Mouse (Mus musculus) bone marrow, adult 2 months (tissue): ENCODE results near the gene Galnt17. TPM values are rescaled to one million over a fixed set of nuclear protein-coding genes. Genes with fewer than 3 reads are reported as not detected.
A peak's percentile ranks its signal among the peaks of the same experiment; 100 is the strongest.

Experiments used
- H3K27ac ChIP-seq: fragments of 200-500 bp; 2 replicates; pipeline ENCODE4 v1.5.1; 2012; ENCODE audit warnings: low read depth, mild to moderate bottlenecking, control low read depth, inconsistent platforms, low read length; ENCODE audit not compliant: control insufficient read depth, poor library complexity, insufficient read depth
- H3K4me1 ChIP-seq: fragments of 200-500 bp; 2 replicates; pipeline ENCODE4 v1.6.1; 2011; ENCODE audit warnings: low read length; ENCODE audit not compliant: control insufficient read depth, insufficient read depth
- H3K4me3 ChIP-seq: fragments of 200-500 bp; replicated peaks from 2 replicates; pipeline ENCODE3; 2011; ENCODE audit warnings: mild to moderate bottlenecking, low read depth, low read length, control low read depth; ENCODE audit not compliant: control insufficient read depth
- CTCF ChIP-seq: fragments of 200-500 bp; IDR thresholded peaks from 2 replicates; pipeline ENCODE4 v1.5.1; 2011; ENCODE audit warnings: low read length, control low read depth; ENCODE audit not compliant: control insufficient read depth, insufficient read depth
- POLR2A ChIP-seq: fragments of 200-500 bp; IDR thresholded peaks from 2 replicates; pipeline ENCODE4 v1.6.1; 2011; ENCODE audit warnings: low read depth, mild to moderate bottlenecking, control low read depth, low read length, borderline replicate concordance; ENCODE audit not compliant: control insufficient read depth
- WGBS: fragments of 180-500 bp; shearing (Covaris S2); methylation state at CpG from one replicate; pipeline ENCODE4 v1.1.7; 2018; 5-methylcytosine and 5-hydroxymethylcytosine counted together
- polyA plus RNA-seq: library from polyadenylated mRNA; stranded (reverse); fragments of >200 nt; gene quantifications from 2 replicates; pipeline ENCODE4 v1.2.4, GENCODE M21; 2011; ENCODE audit warnings: low replicate concordance; ENCODE audit not compliant: missing spikeins, insufficient read depth, insufficient read length

The Galnt17 gene
- polyA plus RNA-seq, 1 experiment: 1.5 TPM

DNA sequence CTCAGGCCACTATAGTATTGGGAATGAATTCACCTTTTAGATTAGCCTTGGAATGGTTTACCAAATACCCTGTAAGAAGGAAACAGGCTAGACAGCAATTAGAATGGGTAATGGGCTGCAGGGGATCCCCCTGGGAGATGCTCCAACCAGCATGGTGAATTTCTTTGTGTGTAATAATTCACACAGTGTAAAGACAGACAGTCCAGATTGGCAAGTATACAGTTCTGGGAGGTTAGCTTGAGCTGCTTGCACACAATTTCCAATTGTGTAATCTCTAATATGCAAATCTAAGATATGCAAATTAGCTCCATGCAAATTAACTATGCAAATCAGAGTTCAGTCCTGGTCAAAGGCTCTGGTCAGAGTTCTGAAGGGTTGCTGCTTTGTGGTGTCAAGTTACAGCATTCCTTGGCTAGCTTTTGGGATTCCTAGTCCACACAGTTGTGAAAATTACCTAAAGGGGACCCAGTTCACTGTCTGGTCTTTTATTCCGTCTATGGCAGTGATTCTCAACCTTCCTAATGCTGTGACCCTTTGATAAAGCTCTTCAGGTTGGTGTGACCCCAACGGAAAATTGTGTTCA, 384.0 kb downstream of the Galnt17 start:
- no peak overlapping the region for H3K4me3 ChIP-seq
- H3K27ac ChIP-seq: no peak overlapping the region
- H3K4me1 ChIP-seq: no peaks in the 10 kb centered on the region
- TF ChIP-seq POLR2A: no peak
- 32% methylated on average over 2 of the region's 2 CpGs for WGBS

DNA sequence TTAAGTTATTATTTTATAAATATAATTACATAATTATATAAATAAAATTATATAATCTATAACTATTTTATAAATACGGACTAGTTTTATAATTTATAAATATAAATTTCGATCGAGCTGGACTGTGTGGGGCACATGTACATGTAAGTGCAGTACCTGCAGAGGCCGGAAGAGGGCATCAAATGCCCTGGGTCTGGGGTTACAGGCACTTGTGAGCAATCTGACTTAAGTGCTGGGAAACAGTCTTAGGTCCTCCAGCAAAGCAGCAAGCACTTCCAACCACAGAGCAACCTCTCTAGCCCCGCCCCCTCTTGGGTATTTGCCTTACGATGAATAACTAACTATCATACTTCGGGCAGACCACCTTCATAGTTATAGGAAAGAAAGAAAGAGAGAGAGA, 388.3 kb downstream of the Galnt17 start:
- 76% methylated on average over 7 of the region's 7 CpGs for WGBS
- Histone ChIP-seq H3K4me3 (no peak overlapping the region), H3K4me1 (no peaks in the 10 kb centered on the region), H3K27ac (no peak overlapping the region)
- TF ChIP-seq CTCF (no peak), POLR2A (no peak)

DNA sequence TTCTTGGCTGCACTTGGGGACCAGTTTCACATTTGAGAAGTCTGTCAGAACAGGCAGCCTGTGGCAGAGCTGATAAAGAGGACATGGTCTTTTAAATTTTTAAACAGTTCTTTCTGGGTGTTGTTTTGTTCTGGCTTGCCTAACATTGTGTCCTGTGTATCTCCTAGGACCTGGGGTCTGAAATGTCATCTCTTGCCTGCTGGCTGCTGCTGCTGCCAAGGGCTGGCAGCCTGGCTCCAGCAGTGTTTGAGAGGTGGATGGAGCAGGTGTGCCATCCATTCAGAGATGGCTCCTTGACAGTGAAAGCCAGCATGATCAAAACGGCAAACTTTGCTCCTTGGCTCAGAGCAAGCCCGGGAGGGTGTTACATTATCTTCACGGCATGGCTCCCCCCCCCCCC, 393.7 kb downstream of the Galnt17 start:
- TF ChIP-seq POLR2A (no peak), CTCF (no peak)
- 80% methylated on average over 3 of the region's 3 CpGs for WGBS

DNA sequence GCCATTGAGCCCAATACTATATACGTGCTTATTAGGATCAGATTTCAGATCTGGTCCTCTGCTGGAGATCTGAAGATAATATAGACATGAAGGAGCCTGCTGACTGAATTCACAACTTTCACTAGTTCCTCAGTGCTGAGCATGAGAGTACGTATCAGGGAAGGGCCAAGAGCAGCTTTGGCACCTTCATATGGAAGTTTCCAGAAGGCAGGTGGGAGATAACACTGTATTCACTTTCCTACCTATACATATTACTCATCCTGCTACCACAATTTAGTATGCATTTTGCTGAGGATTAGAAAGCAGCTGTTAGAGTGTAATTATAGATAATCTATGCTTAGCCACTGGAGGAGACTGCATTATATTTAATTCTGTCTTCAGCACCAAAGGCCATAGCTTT, 396.7 kb downstream of the Galnt17 start:
- TF ChIP-seq CTCF (no peak), POLR2A (no peak)
- Histone ChIP-seq H3K4me1 (no peaks in the 10 kb centered on the region), H3K27ac (no peak overlapping the region), H3K4me3 (no peak overlapping the region)
- WGBS: 61% methylated on average over 2 of the region's 2 CpGs

More for the DNA sequence above, 393.7 kb downstream of the Galnt17 start:
- Histone ChIP-seq H3K4me1 (no peaks in the 10 kb centered on the region), H3K4me3 (no peak overlapping the region), H3K27ac (no peak overlapping the region)

DNA sequence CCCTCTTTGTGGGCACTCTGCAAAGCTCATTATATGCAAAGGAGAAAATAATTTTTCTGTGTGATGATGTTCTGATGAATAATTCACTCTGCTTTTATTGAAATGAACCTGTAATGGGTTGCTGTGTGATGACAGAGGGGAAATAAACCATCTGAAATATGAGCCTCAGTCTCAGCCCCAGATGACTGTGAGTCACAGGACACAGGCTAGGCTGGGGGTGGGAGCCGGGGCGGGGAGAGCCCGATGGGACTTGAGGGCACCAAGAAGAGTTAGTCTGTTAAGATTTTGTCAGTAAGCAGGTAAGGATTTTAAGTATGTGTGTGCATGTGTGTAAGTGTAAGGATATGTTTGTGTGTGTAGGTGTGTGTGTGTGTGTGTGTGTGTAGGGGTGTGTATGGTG, 406.6 kb downstream of the Galnt17 start:
- 72% methylated on average over 3 of the region's 3 CpGs for WGBS
- Histone ChIP-seq H3K4me3 (no peak overlapping the region), H3K27ac (no peak overlapping the region), H3K4me1 (no peaks in the 10 kb centered on the region)
- TF ChIP-seq CTCF (no peak), POLR2A (no peak)

DNA sequence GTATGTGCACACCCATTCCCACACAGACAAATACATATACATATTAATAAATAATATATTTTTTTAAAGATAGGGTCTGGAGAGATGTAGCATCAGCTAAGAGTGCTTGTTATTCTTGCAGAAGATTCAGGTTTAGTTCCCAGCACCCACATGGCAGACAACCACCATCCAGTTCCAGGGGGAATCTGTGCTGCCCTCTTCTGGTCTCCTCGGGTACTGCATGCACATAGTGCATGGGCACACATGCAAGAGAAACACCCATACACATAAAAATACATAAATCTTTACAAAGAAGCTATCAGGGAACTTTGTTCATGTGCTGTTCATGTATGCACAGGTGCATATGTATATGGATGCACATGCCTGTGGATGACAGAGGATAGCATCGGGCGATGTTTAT, 412.3 kb downstream of the Galnt17 start:
- WGBS: 85% methylated on average over 3 of the region's 3 CpGs

DNA sequence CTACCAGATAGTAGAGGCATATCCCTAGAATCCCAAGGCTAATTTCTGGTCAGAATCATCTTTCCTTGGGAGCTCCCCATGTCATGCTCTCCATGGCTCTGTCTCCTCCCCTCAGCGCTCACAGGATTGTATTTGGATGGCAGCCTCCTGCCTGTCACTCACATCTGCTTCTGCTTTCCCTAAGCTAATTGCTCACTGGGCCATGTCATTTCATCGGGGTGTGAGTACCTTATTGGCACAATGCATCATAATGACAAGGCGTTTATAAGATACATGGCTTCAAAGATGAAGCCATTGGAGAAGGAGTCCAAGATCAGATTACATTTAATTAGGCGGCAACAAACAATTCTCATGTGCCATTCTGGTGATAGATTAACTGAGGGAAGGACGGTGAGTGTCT, 416.6 kb downstream of the Galnt17 start:
- Histone ChIP-seq H3K27ac (no peak overlapping the region), H3K4me1 (no peaks in the 10 kb centered on the region), H3K4me3 (no peak overlapping the region)
- no peak for TF ChIP-seq CTCF
- TF ChIP-seq POLR2A: no peak
- WGBS: 65% methylated on average over 5 of the region's 5 CpGs

More for the DNA sequence above, 412.3 kb downstream of the Galnt17 start:
- H3K4me1 ChIP-seq: no peaks in the 10 kb centered on the region
- H3K4me3 ChIP-seq: no peak overlapping the region
- TF ChIP-seq CTCF (0 out of 2 replicates have a peak, but pooled peaks have one; percentile 13), POLR2A (no peak)
- no peak overlapping the region for H3K27ac ChIP-seq

DNA sequence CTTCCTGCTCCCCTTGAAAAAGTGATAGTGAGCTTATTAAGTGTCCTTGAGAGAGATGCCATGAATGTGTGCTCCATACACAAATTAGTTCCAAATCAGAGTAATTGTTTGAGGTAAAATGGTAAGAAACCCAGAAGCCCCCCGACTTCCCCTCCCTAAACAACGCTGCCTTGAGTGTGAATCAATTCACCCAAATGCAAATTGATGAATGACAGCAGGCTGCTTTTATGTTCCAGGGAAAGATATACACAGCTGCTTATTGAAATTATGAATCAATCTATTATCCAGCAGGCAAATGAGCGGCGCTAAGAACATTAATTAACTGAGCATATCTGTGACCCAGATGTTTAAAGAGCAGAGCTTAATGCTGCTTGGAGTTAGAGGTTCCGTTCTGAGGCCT, 428.0 kb downstream of the Galnt17 start:
- H3K4me1 ChIP-seq: no peaks in the 10 kb centered on the region
- no peak for TF ChIP-seq POLR2A
- H3K4me3 ChIP-seq: no peak overlapping the region
- no peak overlapping the region for H3K27ac ChIP-seq
- 88% methylated on average over 5 of the region's 5 CpGs for WGBS

DNA sequence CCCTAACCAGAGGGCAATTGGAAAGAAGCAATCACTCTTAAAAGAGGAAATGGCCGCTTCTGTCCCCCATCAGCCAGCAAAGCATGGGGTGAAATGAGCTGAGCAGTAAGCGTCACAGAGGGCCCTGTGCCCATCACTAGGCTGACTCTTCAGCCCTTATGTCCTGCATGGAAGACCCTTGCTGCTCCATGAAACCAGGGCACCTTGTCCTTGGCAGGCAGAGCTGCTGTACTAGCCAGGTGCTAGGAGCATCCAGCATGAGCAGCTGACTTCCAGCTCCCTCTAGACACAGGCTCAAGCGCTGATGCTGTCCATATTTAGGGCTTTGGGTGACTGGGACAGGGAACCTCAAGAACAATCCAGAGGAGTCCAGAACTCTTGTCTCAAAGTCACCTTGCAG, 432.9 kb downstream of the Galnt17 start:
- WGBS: 78% methylated on average over 3 of the region's 3 CpGs
- H3K4me3 ChIP-seq: no peak overlapping the region
- TF ChIP-seq POLR2A (no peak), CTCF (no peak)
- no peaks in the 10 kb centered on the region for H3K4me1 ChIP-seq
- H3K27ac ChIP-seq: no peak overlapping the region
